Mouse (Mus musculus): Measurements from ENCODE around the gene Pik3ap1.
"Not testable (repeated sequence)": the region's sequence is repeated elsewhere in the genome, so short reads cannot be mapped to it uniquely, and the experiment has no call there.

The Pik3ap1 gene

DNA sequence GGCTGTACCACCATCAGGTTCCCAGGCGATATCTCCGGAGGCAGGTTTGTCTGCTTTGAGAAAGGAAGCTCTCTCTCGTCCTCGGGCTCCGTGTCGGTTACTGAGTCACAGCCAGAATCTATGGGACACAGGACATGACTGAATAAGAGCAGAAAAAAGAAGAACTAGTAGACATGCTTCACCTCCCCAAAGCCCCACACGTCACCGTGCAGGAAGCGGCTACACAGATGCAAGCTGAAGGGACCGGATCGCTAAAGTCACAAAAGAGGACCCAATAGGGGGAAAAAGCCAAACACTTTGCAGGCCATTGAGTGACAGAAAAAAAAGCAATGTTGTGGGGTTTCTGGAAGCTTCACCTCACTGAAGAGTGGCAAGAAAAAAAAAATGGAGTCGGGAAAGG is 52.7 kb downstream of the Pik3ap1 start:
- no peak for DNase-seq (ENCODE audit: low spot score)

DNA sequence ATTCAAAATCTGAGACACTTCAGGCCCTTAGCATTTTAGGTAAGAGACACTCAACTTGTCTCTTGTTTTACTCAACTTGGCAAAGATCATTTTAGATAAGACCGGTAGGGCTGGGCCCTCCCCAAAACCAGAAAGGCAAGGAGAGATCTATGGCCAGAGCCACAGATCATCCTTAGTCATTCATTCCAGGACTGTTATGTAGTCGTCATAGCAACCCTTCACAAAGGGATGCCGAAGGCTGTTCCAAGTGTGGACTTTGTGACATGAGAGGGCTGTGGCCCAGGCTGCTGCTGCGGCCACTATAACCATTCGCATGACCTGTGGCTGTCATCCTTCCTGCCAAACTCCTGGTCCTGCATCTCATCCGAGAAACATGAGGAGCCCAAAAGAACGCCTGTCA is 54.5 kb downstream of the Pik3ap1 start:
- no peak for DNase-seq (ENCODE audit: low spot score)

DNA sequence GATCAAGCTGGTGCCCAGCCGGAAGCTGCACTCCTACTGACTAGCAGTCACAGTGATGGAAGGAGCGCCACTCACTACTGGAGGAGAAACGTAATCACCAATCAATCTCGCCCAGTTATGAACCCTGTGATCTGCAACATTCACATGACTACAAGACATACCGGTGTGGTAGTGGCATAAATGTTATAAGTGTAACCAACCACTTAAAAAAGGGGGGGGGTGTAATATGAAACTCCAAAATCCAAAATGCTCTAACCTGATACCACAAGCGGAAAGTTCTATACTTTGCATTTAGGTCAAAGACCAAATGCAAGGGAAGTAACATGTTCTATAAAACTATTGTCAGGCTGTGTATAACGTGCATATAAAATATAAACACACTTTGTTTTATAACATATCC is 54.9 kb downstream of the Pik3ap1 start:
- DNase-seq (ENCODE audit: low spot score): no peak

GRCm38 (mm10) chr19:41328743-41329142 is 56.2 kb downstream of the Pik3ap1 start:
- DNase-seq (ENCODE audit: low spot score): no peak

GRCm38 (mm10) chr19:41323813-41324212 is 61.1 kb downstream of the Pik3ap1 start:
- DNase-seq (ENCODE audit: low spot score): no peak

DNA sequence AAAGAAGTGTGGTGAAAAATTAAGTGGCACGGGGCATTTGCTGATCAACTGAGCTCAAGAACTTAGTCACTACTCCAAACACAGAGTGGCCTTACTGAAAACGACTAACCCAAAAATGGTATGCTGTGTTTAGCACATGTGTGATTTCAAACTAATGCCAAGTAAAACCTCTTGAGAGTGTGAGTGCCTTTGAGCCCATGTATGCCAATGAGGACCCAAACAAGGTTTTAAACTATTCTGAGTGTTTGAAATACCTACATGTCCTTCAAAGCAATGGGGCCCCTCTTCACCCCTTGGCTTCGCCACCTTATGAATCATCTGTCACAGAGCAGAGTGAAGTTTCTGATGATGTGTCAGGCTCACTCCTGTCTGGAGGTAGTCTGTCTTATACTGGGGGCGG is 61.8 kb downstream of the Pik3ap1 start:
- DNase-seq (ENCODE audit: low spot score): no peak

DNA sequence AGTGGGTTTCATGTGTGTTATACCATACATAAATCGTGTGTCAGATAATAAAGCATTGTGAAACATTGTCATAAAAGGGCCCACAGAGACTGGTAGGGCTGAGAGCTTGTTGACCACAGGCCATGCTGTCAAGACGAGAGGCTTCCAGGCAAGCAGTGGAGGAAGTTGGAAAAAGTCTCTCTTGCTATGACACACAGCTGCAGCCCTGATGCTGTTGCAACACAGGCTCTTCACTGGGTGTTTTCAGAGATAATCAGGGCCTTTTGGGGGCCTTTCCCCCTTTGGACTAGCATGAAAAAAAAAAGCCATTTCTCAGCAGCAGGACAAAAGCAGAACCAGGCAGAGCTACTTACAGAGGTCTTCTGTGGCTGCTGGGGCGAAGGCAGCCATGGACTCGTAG is 63.8 kb downstream of the Pik3ap1 start:
- DNase-seq (ENCODE audit: low spot score): no peak

- DNase-seq (ENCODE audit: low spot score): peak; percentile 83
These were observed 67.4 kb downstream of the Pik3ap1 start for GRCm38 (mm10) chr19:41317315-41318095.

GRCm38 (mm10) chr19:41314696-41315095 is 70.2 kb downstream of the Pik3ap1 start:
- no peak for DNase-seq (ENCODE audit: low spot score)

- DNase-seq (ENCODE audit: low spot score): peak; percentile 50
These were observed 71.2 kb downstream of the Pik3ap1 start for GRCm38 (mm10) chr19:41313663-41314062.

- not testable (repeated sequence) for DNase-seq (ENCODE audit: low spot score)
These were observed 72.3 kb downstream of the Pik3ap1 start for GRCm38 (mm10) chr19:41312587-41312986.

GRCm38 (mm10) chr19:41312027-41312426 is 72.9 kb downstream of the Pik3ap1 start:
- DNase-seq (ENCODE audit: low spot score): no peak

DNA sequence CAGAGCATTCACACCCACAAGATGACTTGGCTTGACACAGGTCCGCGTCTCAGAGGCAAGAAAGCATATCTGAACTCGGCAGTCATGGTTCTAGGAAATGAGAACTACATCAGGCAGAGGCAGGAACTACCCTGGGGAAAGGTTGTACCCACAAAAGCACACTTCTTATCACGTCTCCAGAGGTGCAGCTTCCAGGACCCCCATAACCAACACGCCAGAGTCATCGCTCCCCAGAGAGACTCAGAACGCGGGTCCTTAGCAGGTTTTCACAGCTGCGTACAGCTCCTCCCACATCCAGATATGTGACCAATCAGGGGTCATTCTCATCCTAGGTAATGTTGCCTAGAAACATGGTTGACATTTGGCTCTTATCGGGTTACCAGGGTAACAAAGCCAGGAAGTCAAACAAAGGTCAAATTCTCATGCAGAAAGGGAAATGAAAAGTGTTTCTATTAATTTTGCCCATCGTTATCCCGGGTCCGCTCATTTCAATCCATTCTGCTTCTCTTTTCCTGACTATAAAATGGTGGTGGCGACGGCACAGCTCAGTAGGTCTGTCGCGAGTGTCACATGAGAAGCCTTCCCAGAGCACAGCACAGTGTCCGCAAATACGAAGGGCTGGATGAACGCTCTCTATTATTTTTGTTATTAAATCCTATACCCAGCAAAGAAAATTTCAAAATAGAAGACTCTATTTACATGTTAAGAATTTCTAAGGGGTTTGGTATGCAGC is 73.8 kb downstream of the Pik3ap1 start:
- peak; percentile 38 for DNase-seq (ENCODE audit: low spot score)

- no peak for DNase-seq (ENCODE audit: low spot score)
These were observed 81.0 kb downstream of the Pik3ap1 start for GRCm38 (mm10) chr19:41303933-41304332.

DNA sequence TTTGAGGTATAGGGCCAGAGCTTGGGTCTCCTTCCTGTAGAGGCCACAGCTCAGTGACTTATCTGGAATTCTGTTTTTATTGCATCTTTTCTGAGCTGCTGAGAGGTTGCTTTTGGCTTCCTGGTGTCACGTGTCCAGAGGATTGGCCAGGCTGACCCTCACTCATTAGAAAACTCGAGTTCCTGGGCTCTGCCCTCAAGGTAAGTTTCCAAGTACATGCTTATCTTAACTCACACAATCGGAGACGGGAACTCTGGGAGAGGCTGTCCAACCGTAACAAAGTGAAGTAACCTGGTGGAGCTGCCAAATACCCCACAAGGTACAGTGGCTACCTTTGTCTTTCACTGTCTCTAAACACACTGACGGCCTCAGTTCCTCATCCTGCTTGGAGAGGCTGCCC is 81.5 kb downstream of the Pik3ap1 start:
- no peak for DNase-seq (ENCODE audit: low spot score)

DNA sequence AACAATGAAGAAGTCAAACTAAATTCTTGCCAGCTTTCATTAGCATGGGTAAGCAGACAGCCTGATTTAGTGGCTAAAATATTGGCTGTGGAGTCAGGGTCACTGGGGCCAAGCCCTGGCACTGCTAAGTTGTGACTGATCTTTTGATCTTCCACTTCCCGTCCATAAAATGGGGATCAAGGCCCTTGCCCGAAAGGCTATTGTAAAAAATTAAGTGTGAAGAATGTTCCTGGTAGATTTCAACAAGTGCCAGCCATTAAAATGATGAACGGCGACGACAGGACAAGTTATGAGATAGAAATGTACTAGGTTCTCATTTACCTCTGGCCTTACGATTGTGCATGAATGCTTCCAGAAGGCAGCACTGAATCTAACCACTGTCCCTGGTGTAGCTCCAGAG is 83.0 kb downstream of the Pik3ap1 start:
- DNase-seq (ENCODE audit: low spot score): no peak

- DNase-seq (ENCODE audit: low spot score): no peak
These were observed 85.5 kb downstream of the Pik3ap1 start for GRCm38 (mm10) chr19:41299446-41299845.

- DNase-seq (ENCODE audit: low spot score): peak; percentile 49
These were observed 93.8 kb downstream of the Pik3ap1 start for GRCm38 (mm10) chr19:41290952-41291619.

DNA sequence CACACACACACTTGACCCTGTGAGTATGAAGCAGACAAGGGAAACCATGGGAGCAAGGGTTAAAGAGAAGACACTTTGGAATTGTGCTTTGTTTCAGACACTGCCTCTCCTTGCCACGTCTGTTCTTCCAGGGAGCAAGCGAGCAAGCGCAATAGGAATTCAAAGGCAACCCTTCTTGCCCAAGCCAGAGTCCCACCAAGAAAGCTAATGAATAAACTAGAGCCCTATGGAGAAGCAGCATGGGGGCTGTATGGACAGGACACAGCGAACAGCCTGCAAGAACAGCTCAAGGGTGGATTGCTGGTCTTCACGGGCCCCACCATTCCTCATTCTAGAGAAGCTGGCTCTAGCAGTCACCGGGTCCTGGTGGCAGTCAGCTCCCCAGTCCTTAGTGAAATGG is 96.3 kb downstream of the Pik3ap1 start:
- DNase-seq (ENCODE audit: low spot score): no peak

DNA sequence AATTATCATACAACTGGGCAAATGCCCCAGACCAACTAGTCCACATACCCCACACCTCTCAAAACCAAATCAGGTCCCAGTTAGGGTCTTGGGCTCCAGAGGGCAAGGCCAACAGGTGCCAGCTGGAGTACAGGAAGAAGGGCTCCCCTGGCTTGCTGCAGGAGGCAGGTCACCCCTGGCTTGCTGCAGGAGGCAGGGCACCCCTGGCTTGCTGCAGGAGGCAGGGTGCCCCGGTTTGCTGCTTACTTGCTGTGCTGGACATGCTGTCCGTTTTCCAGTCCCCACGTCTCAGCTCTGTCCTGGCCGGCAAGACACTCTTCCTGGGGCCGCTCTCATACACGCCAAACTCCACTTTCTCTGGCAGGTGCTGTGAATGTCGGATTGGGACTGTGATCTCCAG is 97.7 kb downstream of the Pik3ap1 start:
- DNase-seq (ENCODE audit: low spot score): no peak

DNA sequence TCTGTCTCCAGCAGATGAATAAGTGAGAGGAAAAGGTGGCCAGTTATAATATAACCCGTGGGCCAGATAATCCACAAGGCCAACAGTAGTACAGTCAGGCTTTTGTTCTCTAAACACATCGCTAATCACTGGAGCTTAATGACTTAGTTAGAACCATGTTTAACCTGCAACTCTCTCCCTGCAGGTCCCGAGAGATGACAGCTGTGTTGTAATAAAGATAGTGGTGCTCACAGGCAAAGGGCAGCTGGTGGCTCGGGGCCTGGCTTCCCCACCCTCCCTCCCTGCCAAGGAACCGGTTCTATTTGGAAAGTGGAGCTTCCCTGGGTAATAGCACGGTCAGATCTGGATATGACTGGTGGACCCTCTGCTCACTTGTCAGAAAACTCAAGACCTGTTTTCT is 100.4 kb downstream of the Pik3ap1 start:
- DNase-seq (ENCODE audit: low spot score): peak; percentile 29

GRCm38 (mm10) chr19:41282718-41283117 is 102.2 kb downstream of the Pik3ap1 start:
- no peak for DNase-seq (ENCODE audit: low spot score)

DNA sequence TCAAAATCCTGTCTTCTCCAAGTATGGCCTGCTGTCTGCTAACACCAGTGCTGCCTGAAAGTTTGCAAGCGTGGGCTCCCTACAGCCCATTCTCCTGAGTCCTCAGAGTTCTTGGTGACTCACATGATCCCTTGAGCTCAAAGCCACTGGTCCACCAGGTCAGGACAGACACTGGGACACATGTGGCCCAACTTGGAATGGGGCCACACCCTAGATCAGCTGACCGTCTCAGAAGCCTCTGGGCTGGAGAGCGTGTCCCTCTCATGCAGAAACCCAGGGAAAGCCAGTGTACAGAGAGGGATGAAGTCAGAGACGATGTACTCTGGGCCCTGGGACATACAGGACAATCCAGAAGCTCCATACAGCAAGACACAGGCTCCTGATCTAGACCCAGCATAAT is 102.7 kb downstream of the Pik3ap1 start:
- DNase-seq (ENCODE audit: low spot score): no peak

Measured in retina, embryonic 14.5 days (tissue).